Mouse (Mus musculus): Measurements from ENCODE around the gene Mtmr10.
A peak's percentile ranks its signal among the peaks of the same experiment; 100 is the strongest.

Mtmr10 gene

DNA sequence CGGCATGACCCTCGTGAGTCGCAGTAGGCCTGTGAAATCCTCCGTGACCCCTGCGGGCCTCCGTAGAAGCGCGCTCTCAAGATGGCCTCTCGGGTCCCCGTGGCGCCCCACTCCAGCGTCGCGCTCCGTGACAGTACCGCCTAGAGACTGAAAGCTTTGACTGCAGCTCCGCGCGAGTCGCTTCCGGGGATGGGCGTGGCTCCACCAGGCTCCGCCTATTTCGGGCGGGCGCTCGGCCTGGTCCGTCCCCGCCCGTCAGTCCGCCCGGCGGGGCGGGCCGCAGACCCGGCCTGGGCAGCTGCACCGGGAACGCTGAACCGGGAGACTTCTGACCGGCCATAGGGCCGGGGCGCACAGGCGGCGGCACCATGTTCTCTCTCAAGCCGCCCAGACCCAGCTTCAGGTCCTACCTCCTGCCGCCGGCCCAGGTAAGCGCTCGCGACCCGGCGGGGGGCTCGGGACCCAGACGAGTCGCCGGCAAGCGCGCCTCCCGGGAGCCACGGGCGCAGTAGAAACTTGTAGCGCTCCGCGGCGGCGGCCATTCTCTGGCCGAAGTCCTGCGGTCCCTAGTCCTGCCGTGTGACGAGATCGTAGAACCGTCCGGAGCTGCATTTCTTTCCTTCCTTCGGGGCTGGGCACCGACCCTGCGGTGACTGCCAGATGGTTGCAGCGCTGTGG, at the start of gene Mtmr10:
Gene Mtmr10, plus strand, starts transcription at position 240 of the 678 bp plus-strand sequence.
- peak; percentile 95 for DNase-seq (ENCODE audit: low spot score in 2 of 2)

DNA sequence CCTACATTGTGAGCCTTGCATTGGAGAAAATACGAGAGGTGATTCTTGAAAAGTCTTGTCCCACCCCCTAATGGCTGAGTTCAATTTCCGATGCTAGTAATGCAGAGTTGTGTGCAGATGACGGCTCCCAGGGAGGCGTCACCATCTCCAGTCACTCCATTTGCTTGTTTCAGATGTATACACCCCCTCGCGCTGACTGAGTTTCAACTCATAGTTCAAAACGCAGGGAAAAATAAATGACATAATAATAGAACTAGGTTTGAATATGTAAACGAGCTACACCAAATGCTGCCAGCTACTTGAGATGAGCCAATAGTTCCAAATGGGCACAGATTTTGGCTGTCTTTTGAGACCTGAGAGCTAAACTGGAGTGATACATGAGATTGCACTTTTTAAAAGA, 49.7 kb upstream of the Mtmr10 start:
- no peak for DNase-seq (ENCODE audit: low spot score in 2 of 2)

DNA sequence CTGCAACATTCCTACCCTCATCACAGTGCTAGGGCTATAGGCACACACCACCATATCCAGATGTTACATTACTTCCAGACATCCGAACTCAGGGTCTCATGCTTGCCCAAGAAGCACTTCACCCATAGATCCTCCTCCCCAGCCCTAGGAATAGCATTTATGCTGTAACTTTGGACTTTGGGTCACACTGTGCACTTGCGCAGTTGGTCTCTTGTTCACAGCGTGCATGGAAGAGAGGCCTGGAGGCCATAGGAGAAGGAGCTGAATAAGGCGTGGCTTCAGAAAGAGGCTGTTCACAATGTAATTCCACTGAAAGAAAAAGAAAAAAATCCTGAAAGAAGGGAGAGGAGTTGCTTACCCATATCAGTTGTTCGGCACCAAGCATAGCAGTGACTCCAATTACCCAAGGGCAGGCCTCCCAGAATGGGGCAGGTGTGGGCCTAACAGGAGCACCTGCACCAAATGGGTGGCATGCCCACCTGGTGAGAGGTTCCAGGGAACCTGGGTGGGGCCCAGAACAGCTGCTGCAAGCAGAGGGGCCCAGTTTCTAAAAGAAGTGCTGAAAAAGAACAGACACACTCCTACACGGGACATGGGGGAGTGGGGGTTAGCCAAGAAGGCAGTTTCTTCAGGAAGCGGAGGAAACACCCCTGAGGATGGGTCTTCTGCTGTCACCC, 48.9 kb upstream of the Mtmr10 start:
- no peak for DNase-seq (ENCODE audit: low spot score in 2 of 2)

DNA sequence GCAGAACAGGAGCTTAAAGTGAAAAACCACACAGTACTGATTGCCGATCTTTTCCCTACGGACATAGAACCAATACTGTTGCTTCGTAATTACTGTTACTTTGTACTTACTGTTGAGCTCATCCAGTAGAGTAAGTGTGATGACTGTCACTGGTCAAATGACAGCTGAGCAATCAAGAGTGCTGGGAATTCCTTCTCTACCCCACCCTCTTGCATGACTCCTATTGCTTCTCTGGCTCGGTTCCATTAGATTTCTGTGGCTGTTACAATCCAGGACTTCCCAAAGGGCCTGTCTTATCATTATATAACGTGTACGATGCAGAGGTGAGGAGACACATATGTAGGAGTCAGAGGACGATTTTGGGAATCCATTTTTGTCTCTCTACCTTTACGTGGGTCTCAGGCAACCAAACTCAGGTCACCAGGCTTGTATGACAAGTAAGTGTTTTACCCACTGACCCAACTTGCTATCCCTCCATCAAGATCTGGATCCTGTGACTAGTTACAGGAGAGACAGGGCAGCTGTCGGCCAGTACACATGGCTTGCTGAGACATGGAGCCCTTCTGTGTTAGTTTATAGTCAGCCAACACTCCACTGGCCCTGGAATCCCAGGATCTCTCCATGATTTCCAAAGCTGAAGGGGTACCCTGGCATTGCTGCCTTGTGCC, 48.2 kb upstream of the Mtmr10 start:
- no peak for DNase-seq (ENCODE audit: low spot score in 2 of 2)

DNA sequence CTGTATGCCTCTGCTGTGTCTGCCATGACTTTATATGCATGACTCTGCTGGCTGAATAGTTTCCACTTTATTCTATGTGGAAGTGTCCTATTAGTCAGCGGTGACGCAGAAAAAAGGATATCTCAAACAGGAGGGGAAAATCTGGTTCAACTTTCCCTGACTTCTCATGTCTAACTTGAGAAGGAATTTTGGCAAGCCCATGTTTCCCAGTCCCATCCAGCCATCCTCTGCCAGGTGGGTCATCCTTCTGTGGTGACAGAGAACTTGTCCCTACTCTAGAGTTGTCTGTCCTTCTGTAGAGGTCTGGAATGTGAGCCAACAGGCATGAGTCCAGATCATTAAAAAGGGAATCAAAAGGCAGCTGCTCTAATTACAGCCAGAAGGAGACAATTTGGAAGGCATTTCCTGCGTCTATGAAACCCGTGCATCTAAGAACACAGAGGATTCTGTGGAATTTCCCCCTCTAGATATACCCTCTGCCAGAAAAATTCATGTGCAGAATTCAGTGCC, 47.6 kb upstream of the Mtmr10 start:
- DNase-seq (ENCODE audit: low spot score in 2 of 2), result peak in 1 of 2 experiments; percentile 6

DNA sequence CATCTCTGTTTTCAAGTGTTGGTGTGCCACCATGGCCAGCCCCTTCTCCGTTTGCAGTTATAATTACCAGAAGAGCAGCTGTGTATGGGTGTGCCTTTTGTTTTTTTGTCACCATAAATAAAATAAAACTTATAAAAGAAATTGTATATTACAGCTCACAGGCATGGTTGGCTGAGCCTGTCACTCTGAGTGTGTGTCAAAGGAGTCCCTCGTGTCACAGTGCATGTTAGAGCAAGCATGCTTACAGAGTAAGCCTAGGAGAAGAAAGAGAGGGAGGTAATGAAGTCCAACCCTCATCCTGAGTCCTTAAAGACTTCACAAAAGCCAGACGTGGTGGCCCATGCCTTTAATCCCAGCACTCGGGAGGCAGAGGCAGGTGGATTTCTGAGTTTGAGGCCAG, 45.0 kb upstream of the Mtmr10 start:
- DNase-seq (ENCODE audit: low spot score in 2 of 2), result no peak

DNA sequence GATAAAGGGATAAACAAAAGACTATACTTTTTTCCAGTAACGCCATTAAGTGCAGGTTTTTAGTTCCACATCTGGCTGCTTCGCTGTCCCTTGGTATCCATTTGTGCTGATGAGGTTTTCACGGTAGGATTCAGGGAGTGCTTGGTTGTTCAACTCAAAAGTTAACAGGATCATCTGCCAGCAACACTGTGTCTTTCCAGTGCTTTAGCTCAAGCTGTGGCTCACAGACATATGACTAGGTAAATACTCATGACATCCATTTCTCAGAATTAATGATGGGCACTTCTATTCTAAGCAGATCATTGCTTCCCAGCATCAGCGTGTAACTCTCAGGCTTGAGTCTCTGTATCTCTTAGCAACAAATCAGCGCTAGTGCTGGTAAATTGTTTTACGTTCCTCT, 43.1 kb upstream of the Mtmr10 start:
- DNase-seq (ENCODE audit: low spot score in 2 of 2), result no peak

DNA sequence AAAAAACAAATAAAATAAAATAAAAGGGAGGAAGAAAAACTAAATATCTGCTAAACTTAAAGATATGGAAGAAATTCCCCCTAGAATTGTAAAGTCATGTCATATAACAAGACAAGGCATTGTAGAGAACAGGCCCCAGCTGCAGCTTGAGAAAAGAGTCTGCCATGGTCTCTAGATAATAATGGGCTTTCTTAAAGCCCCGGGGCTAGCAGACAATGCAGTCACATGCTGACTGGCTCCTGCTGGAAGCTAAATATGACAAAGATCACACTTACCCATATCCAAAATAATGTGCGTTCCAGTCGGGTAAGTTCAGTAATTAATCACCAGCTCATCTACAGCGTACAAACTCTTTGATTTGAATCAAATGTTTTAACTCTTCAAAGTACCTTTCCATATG, 40.7 kb upstream of the Mtmr10 start:
- DNase-seq (ENCODE audit: low spot score in 2 of 2), result no peak

DNA sequence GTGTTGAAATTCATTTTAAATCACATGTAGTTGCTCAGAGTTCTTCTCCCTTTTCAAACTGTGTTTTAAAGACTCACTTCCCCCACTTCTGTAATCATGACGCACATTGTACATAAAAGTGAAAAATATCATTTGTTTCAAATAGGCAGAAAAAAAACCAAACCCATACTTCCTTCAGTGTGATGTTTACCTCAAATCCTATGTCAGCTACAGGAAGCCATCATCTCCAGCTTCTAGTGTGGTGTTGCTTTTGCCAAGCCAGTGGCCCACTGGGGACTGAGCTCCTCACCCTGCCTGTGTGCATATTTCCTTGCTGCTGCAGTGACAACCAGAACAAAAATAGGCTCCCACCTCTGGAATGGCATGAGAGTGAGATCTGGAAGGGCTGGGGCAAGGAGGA, 39.1 kb upstream of the Mtmr10 start:
- DNase-seq (ENCODE audit: low spot score in 2 of 2), result no peak

DNA sequence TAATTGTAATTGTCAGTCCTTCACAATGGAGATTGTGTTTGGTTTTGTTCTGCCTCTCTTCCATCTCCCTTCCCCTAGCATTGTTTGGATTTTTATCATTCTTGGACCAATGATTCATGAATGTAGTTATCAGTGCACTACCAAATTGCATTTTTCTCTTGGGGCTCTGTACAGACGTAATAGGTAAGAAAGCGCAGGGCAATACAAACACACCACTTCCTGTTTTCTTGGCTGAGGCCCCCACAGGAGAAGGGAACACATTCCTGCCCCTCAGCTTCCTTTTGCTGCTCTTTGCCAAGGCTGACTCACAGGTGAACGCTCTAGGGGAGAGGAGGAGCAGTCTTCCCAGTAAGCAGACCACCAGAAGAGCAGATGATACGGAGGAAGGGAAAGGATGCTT, 37.7 kb upstream of the Mtmr10 start:
- no peak for DNase-seq (ENCODE audit: low spot score in 2 of 2)

DNA sequence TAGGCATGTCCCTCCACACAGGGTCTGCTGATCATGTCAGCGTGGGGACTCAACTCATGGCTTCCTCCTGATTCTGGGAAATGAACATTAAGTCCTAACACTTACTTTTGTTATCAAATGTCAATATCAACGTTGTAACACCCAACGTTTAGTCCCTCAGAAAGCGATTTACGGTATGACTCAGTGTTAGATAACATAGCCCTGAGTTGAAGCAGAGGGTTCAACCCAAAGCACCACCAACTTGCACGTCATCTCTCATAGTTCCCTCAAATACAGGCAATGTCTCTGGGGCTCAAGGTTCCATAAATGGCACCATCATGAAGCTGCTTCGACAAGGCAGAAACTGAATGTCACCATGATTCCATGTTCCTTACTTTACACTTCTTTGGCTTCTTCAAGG, 37.0 kb upstream of the Mtmr10 start:
- no peak for DNase-seq (ENCODE audit: low spot score in 2 of 2)

DNA sequence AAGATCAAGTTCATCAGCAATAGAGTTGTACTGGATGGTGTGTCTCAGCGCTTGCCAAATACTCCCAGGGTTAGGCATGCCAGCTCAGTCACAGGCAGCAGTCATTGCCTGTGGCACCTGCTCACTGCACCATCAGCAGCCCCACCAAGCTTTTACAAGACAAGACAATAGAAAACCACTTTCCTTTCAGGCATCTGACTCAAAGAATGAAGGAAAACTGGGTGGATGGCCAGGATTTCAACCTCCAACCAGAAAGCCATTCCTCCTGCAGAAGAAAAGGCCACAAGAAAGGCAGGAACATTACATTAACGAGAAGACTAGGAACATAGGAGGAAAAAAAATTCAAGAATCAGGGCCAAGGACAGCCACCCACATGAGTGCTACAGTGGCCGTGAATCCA, 33.7 kb upstream of the Mtmr10 start:
- no peak for DNase-seq (ENCODE audit: low spot score in 2 of 2)

DNA sequence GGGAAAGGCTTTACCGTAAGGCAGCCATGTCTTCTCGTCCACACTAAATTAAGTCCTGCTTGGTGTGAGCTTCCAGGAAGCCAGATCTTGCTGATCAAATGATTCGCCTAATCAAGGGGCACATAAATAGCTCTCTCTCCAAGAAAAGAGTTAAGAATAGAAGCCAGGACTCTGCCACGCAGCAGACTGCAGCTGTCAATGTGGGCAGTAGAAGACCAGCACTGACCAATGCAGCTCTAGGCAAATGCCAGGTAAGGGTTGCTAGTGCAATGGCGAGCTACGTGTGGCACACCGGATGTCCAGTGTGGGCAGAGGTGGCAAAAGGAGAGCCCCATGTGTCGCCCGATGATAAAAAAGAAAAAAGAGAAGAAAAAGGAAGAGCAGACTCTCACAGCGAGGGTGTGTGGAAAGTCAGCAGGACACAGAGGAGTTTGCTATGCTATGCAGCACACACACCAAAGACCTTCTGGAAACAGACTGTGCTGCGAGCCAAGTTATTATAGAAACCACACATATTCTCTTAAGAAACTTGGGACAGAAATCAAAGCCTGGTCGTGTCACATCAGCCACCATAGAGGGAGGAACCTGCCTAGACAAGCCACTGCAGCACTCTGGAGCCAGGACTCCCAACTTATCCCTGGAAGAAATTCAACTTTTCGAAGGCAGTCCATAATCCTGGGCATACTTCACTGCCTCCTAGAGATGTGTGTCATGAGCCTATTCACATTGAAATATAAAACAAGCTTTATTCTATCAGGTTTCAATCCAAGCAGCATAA, 21.8 kb upstream of the Mtmr10 start:
- no peak for DNase-seq (ENCODE audit: low spot score in 2 of 2)

DNA sequence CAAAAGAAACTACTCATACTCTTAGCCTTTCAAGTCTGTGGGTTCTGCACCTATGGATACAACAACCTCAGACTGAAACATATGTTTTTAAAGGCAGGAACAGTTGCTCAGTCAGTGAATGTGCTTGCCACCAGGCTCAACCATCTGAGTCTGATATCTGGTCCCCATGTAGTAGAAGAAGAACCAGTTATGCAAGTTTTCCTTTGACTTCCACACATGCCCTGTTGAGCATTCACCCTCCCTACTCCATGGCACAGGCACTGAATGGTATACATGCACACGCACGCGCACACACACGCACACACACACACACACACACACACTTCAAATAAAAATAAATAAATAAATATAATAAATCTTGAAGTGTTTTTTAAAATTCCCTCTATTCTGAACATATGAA, 20.9 kb upstream of the Mtmr10 start:
- DNase-seq (ENCODE audit: low spot score in 2 of 2), result no peak

DNA sequence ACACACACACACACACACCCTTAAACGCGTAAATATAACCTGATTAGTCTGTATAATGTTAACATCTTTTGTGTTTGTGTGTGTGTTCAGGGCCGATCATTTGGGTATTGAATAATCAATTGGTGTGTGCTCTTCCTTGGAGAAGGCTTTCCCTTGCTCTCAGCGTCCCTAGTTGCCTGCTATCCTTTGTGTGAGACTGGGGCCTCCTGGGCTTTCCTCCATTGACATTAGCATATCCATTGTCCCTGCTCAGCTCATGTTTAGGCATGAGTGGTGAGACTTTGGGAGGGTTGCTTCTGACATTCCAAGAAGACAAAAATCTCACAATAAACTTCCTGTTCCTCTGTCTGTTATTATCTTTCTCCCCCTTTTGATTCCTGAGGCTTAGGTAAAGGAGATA, 15.5 kb upstream of the Mtmr10 start:
- DNase-seq (ENCODE audit: low spot score in 2 of 2), result no peak

DNA sequence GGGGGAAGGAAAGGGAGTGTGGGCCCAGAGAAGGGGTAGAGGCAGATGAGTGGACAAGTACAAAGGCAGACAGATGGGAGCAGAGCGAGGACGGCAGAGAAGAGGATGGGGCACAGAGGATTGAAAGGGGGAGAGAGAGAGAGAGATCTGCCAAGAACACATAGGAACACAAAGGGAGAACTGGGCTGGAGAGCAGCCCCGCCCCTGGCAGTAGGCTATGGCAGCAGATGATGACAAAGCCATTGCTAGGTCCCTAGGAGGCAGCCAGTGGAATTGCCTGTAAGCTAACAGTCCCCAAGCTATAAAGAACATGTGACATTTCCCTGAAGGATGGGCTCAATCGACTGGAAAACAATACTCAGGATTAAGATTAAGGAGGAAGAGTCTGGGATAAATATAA, 11.9 kb upstream of the Mtmr10 start:
- DNase-seq (ENCODE audit: low spot score in 2 of 2), result no peak

DNA sequence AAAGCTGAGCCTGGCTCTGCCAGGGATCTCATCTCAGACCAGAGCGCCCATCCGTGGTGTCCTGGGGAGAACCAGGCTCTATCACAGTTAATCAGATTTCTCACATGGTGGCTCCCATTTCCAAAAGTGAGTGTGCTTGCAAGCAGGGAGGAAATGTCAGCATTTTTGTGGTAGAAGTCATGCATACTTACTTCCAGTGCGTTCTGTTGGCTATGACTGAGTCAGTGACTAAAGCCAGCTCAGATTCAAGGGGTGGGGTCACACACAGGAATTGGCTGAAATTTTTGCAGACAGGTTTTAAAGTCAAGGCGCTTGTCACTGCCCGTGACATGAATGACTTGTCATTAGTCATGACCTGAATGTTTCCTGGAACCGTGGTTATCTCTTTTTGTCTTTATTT, 10.5 kb upstream of the Mtmr10 start:
- DNase-seq (ENCODE audit: low spot score in 2 of 2), result no peak

DNA sequence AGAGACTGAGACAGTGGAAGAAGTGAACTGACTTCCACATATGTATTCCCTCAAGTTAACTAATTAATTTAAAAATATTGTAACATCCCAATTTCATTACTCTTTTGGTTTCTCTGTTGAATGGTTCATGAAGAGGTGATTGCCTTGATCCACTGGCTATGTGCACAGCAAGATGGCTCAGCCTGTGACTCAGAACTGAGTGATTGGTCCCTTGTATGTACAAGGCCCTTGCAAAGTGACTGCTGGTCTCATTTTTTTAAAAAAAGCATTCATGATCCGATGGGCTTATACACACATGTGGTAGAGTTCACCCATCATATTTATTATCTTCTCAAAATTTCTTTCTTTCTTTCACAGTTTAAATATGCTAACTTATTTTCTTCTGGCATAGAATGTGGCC, 8.9 kb upstream of the Mtmr10 start:
- no peak for DNase-seq (ENCODE audit: low spot score in 2 of 2)

DNA sequence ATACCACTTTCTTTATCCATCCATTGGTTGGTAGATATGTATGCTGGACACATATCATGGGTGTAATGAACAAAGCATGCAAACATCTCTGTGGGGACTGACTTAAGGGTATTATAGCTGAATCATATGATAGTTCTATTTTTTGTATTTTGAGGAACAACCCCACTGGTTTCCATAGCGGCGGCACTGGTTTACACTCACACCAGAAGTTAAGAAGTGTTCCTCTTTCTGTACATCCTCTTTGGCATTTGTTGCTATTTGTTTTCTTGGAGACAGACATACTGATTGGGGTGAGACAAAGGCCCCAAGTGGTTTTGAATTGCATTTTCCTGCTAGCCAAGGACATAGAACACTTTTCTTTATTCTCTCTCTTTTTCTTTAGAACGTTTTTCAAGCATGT, 7.9 kb upstream of the Mtmr10 start:
- peak in 1 of 2 experiments; percentile 12 for DNase-seq (ENCODE audit: low spot score in 2 of 2)

DNA sequence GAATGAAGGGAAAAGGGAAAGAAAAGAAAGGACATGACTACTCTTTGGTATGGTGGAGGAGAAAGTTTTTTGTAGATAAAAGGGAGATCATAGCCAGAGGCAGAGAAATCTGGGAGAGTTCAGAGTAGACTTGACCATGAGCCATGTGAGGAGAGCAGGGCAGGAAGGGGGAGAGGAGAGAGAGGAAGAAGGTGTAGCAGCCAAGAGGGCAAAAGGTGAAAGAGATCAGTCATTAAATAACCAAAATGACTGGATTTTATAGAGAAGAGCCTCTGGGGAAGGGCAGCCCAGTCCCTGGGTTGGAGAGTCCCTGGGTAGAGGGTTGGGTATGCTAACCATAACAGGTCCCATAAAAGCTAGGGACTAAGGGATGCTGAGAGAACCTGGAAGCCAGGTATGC, 887 bp upstream of the Mtmr10 start:
- DNase-seq (ENCODE audit: low spot score in 2 of 2), result no peak

DNA sequence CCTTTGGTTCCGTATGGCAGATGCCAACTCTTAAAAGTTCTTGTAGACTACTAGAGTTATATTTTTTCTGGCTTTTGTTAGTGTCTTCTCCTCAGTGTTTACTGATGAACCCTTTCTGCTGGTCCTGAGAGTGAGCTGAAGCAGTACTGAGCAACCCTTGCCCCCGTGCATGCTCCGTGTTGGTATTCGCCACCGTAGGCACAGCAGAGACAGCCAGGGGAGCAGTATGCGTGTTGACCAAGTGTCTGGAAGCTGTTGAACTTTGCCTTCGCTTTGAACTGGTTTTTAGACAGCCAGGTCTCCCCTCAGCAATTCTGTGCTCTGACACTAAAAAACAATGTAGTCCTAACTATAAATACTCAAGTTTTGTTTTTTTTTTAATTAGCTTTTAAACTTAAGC, 2.0 kb downstream of the Mtmr10 start:
- no peak for DNase-seq (ENCODE audit: low spot score in 2 of 2)

DNA sequence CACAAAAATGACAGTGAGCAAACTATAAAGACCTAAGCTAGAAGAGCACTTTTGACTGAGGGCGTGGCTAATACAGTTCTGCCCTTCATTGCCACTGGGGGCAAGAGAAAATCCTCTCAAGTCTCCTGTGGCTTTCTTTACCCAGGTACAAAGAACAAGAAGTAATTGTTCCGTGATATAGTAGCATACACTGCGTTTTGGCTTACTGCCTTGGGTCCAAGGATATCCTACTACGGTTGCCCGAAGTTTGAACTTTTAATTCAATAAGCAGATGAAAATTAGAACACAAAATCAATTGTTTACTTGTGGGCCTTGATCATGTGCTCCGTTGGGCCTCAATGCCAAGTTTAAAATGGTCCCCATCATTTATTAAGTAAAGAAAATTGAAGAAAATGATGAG, 3.0 kb downstream of the Mtmr10 start:
- DNase-seq (ENCODE audit: low spot score in 2 of 2), result no peak
